Mouse (Mus musculus): ENCODE measurements at regions not wholly inside any gene's neighbourhood (a gene's known extent, or its start where the extent isn't known, plus 50 kb on each side); places are given as distances from the start of the nearest gene placed in this dataset.

- DNase-seq (ENCODE audit: extremely low read depth, low read depth): no peak
These were observed 384.3 kb downstream of the Btbd3 start for GRCm38 (mm10) chr2:138640654-138641053.

- DNase-seq (ENCODE audit: extremely low read depth, low read depth): no peak
These were observed 385.0 kb downstream of the Btbd3 start for GRCm38 (mm10) chr2:138641335-138641734.

GRCm38 (mm10) chr2:138648616-138649015 is 392.3 kb downstream of the Btbd3 start:
- DNase-seq (ENCODE audit: extremely low read depth, low read depth): no peak

GRCm38 (mm10) chr2:138659376-138659775 is 403.0 kb downstream of the Btbd3 start:
- DNase-seq (ENCODE audit: extremely low read depth, low read depth): no peak

DNA sequence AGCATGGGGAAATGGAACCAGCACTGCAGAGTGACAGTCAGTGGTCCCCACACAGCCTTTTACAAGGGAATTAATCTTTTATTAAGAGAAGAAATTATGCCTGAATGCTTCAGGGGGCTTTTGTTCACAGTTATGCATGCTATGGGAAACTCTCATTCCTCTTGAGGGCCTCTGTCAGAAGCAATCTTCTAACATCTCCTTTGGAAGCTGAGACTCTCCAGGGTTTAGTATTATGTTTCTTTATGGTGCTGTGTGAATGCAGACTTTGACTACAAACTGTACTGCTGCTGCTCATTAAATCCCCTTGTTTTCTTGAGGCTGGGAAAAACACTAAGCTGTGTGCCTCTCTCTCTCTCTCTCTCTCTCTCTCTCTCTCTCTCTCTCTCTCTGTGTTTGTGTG is 413.9 kb downstream of the Btbd3 start:
- DNase-seq (ENCODE audit: extremely low read depth, low read depth): no peak

GRCm38 (mm10) chr2:138674801-138675200 is 418.4 kb downstream of the Btbd3 start:
- no peak for DNase-seq (ENCODE audit: extremely low read depth, low read depth)

- DNase-seq (ENCODE audit: extremely low read depth, low read depth): no peak
These were observed 419.1 kb downstream of the Btbd3 start for GRCm38 (mm10) chr2:138675229-138676065.

- no peak for DNase-seq (ENCODE audit: extremely low read depth, low read depth)
These were observed 431.9 kb downstream of the Btbd3 start for GRCm38 (mm10) chr2:138688140-138688871.

GRCm38 (mm10) chr2:138689497-138689896 is 433.1 kb downstream of the Btbd3 start:
- DNase-seq (ENCODE audit: extremely low read depth, low read depth): no peak

DNA sequence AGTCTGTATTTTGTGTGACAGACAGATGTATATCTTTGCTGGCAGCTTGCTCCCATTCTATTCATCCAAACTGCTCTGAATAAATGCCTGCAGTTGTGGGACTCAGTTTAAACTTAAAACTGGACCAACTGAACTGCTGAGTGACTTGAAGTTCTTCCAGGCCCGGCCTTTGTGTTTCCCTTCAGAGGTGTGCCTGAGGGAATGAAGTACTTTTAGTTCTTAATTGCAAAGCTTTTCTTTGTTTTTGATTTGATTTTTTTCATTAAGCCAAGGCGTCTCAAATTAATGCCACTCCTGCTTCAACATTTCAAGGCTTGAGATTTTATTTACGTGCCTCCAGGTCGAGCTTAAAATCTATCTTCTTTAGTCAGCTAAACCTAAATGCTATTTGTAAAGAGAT is 446.4 kb downstream of the Btbd3 start:
- no peak for DNase-seq (ENCODE audit: extremely low read depth, low read depth)

GRCm38 (mm10) chr2:138703943-138704541 is 447.7 kb downstream of the Btbd3 start:
- DNase-seq (ENCODE audit: extremely low read depth, low read depth): no peak

DNA sequence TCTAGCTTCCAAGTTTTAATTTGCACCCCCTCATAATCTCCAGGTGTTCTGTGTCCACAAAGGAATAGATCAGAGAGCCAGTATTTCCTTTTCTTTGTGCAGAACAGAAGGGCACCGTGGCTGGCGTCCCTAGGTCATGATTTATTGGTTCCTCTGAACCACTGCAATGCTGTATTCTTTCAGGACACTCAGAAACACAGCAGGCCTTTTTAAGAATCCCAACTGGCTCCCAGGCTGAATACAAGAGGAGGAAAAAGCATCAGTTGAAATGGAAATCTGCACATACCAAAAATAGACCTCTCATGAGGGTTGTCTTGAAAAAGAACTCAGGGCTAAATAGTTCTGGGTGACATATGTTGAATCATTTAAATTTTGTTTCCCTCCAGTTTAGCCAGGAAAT is 452.4 kb downstream of the Btbd3 start:
- no peak for DNase-seq (ENCODE audit: extremely low read depth, low read depth)

DNA sequence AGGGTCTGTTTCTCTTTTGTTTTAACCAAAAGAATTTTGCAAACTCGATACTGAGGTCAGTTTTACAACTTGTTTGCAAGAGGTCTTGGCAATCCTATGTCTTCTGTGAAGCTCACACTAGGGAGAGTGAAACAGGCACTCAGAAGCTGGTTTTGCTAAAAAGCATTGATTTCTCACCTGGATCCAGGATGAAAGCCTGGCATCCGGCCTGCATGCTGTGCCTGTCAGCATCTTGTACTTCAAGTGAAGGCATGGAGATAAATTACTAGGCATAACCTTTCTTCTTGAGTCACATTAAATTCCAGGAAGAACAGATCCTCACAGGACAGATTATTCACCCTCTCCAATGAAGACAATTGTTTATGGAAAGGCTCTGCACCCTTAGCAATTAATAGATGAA is 477.5 kb downstream of the Btbd3 start:
- no peak for DNase-seq (ENCODE audit: extremely low read depth, low read depth)

- DNase-seq (ENCODE audit: extremely low read depth, low read depth): no peak
These were observed 488.4 kb downstream of the Btbd3 start for GRCm38 (mm10) chr2:138744806-138745205.

DNA sequence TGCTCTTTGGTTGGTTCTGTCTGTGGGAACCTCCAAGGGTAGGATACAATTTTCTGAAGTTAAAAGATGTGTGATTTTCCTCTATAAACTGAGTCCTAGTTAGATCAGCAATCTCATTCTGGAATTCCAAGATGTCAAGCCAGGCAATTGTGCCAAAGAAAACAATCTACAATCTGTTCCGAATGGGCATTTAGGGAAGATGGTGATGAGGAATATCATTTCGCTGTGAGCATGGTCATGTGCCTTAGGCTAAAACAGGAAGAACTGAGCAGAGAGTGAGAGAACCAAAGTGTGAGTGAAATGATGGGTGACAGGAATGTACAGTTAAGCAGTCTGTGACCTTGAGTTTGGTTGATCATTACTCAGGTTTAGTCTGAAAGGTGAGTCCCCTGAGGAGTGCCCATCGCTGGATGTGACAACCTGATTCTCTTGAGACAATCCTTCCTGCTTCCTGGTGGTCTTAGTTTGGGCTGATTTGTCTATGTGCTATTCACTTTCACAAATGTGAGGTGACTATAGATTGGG is 504.1 kb downstream of the Btbd3 start:
- no peak for DNase-seq (ENCODE audit: extremely low read depth, low read depth)

DNA sequence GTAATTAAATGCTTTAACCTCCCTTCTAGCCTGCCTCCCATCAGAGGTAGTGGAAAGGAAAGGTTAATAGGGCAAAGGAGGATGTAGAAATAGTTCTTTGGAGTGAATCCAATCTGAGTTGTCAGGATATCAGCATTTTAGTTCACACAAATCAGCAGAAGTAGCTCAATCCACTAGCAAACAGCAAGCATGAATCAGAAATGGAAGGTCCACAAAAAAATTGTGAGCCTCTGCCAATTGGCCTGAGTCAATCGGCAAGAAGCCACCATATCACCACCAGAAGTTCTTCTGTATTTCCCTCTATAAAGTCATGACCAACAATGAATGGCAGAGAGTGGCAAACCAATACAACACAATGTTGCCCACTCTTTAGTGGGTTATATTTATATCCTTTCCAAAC is 505.0 kb downstream of the Btbd3 start:
- no peak for DNase-seq (ENCODE audit: extremely low read depth, low read depth)

GRCm38 (mm10) chr2:138766275-138766842 is 510.0 kb downstream of the Btbd3 start:
- DNase-seq (ENCODE audit: extremely low read depth, low read depth): no peak

- DNase-seq (ENCODE audit: extremely low read depth, low read depth): no peak
These were observed 527.4 kb downstream of the Btbd3 start for GRCm38 (mm10) chr2:138783781-138784180.

DNA sequence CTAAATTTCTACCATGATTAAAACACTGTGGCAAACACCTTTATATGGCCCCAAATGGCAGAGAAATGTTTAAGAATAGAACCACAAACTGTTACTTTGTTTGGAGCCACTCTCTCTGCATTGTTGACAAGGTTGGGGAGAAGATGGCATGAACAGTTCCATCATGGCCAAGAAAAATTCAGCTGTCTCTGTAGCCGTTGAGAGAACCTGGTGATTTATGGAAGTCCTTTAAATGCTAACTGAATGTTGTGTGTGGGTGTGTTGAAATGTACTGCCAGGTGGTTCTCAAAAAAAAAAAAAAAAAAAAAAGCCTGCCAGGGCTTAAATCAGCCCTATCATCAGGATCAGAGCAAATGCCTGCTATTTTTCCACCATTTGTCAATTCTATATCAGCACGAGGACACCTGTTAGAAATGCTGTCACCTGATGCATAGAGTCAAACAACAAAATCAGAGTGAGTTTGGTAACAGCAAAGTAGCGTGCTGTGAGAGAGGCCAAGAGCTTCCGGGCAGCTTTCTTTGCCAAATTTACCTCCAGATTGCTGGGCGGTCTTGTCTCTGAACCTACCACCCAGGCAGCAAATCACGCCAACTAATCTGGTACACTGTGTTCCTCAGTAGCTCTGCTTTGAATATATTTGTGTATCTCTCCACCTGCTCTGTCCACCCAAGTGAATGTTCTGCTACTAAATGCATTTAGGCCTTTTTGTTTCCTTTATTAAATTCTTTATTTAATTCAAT is 536.5 kb downstream of the Btbd3 start:
- DNase-seq (ENCODE audit: extremely low read depth, low read depth): no peak

DNA sequence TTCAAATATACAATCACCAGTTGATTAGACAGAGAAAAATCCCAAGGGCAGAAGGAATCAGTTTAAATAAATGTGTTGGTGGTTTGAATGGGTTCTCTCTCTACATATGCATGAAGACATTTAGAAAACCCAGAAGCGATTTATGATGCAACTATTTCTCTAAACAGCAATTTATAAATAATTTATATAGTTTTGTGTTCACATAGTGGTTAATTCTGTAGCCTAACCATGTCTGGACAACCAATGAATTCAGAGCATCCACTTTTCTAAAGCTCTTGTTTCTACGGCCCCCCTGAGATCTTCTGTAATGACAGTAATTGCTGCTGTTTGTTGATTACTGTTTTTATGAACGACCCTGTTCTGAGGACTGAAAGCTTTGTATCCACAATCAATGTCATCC is 549.8 kb downstream of the Btbd3 start:
- no peak for DNase-seq (ENCODE audit: extremely low read depth, low read depth)

DNA sequence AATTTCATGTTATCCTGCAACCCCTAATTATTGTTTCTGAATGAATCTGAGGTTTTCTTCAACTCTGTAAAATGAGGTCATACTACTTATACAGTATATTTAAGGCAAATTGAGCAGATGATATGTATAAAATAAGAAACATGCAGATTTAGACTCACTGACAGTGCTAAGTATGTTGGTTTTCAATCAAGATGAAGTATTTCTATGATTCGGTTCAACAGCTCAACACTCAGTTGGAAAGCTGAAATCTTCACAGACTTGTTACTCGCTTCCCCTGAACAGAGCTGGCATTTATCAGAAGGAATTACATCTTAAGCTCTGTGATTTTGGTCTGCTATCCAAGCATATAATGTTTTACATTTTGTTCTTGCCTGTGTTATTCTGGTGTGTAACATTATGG is 553.4 kb downstream of the Btbd3 start:
- DNase-seq (ENCODE audit: extremely low read depth, low read depth): no peak

Measured in MEL-GATA-1-ER (cell line).